Mouse (Mus musculus): ENCODE data around the gene Kcmf1.
A peak's percentile ranks its signal among the peaks of the same experiment; 100 is the strongest.
"Not testable (repeated sequence)": the region's sequence is repeated elsewhere in the genome, so short reads cannot be mapped to it uniquely, and the experiment has no call there.

Gene Kcmf1

GRCm38 (mm10) chr6:72898244-72899200 is 1.3 kb downstream of the Kcmf1 start:
- DNase-seq: peak; percentile 56

- DNase-seq: no peak
These were observed 4.8 kb downstream of the Kcmf1 start for GRCm38 (mm10) chr6:72895000-72895399.

GRCm38 (mm10) chr6:72891238-72891637 is 8.5 kb downstream of the Kcmf1 start:
- no peak for DNase-seq

- no peak for DNase-seq
These were observed 11.1 kb downstream of the Kcmf1 start for GRCm38 (mm10) chr6:72888655-72889054.

- DNase-seq: no peak
These were observed 14.5 kb downstream of the Kcmf1 start for GRCm38 (mm10) chr6:72885268-72885667.

GRCm38 (mm10) chr6:72884767-72885166 is 15.0 kb downstream of the Kcmf1 start:
- DNase-seq: no peak

GRCm38 (mm10) chr6:72882661-72883458 is 16.9 kb downstream of the Kcmf1 start:
- DNase-seq: no peak

GRCm38 (mm10) chr6:72882222-72882621 is 17.6 kb downstream of the Kcmf1 start:
- DNase-seq: no peak

GRCm38 (mm10) chr6:72881619-72881979 is 18.2 kb downstream of the Kcmf1 start:
- DNase-seq: no peak

GRCm38 (mm10) chr6:72880913-72881618 is 18.7 kb downstream of the Kcmf1 start:
- DNase-seq: no peak

- DNase-seq: no peak
These were observed 23.1 kb downstream of the Kcmf1 start for GRCm38 (mm10) chr6:72876629-72877028.

- DNase-seq: peak; percentile 34
These were observed 26.4 kb downstream of the Kcmf1 start for GRCm38 (mm10) chr6:72873338-72873737.

- DNase-seq: no peak
These were observed 27.5 kb downstream of the Kcmf1 start for GRCm38 (mm10) chr6:72872276-72872675.

- no peak for DNase-seq
These were observed 30.2 kb downstream of the Kcmf1 start for GRCm38 (mm10) chr6:72869601-72870000.

GRCm38 (mm10) chr6:72868688-72869087 is 31.1 kb downstream of the Kcmf1 start:
- DNase-seq: no peak

- DNase-seq: no peak
These were observed 32.0 kb downstream of the Kcmf1 start for GRCm38 (mm10) chr6:72867746-72868145.

GRCm38 (mm10) chr6:72866232-72866631 is 33.5 kb downstream of the Kcmf1 start:
- no peak for DNase-seq

- not testable (repeated sequence) for DNase-seq
These were observed 37.1 kb downstream of the Kcmf1 start for GRCm38 (mm10) chr6:72862686-72863085.

- no peak for DNase-seq
These were observed 45.5 kb downstream of the Kcmf1 start for GRCm38 (mm10) chr6:72854256-72854655.

GRCm38 (mm10) chr6:72852180-72852579 is 47.6 kb downstream of the Kcmf1 start:
- DNase-seq: no peak

- DNase-seq: peak; percentile 14
These were observed 48.1 kb downstream of the Kcmf1 start for GRCm38 (mm10) chr6:72851633-72852032.

GRCm38 (mm10) chr6:72841986-72842502 is 57.7 kb downstream of the Kcmf1 start:
- no peak for DNase-seq
